Mouse (Mus musculus) left cerebral cortex, adult 9 months (tissue): ENCODE data around the gene Rps16.

Experiments
- DNase-seq, 2 experiments: peaks; one replicate each; pipeline ENCODE4 v3.0.0; 2022; ENCODE audit warnings: low spot score in 2 of 2

Gene Rps16

DNA sequence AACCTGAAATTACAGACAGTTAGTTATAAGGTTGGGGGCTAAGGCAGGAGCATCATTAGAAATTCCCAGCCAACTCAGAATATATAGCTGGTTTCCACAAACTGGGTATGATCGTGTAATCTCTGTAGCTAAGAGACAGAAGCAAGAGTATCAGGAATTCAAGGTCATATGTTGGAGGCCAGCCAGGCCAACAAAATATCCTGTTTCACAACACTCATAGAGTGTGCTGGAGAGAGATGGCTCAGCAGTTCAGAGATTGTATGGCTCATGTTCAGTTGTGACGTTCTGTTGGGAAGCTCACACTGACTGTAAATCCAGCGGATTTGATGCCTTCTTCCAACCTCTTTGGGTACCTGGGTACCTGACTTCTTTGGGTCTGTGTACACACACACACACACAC is 2.7 kb upstream of the Rps16 start:
- no peak for DNase-seq

DNA sequence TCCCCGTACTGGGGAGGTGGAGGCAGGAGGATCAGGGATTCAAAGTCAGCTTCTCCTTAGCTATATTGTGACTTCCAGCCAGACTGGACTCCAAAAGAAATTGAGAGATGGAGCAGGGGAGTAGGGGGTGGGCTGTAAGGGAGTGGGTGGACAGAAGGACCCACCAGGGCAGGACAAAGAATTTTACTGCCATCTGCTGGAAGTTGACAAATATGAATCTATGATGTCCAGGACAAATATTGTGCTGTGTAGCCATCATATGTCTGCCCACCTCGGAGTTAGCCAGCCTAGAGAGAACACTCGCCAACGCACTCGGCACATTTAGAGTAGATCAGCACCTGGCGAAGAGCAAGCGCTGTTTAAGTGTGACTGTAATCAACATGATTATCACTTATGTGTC is 1.9 kb upstream of the Rps16 start:
- DNase-seq, result no peak

DNA sequence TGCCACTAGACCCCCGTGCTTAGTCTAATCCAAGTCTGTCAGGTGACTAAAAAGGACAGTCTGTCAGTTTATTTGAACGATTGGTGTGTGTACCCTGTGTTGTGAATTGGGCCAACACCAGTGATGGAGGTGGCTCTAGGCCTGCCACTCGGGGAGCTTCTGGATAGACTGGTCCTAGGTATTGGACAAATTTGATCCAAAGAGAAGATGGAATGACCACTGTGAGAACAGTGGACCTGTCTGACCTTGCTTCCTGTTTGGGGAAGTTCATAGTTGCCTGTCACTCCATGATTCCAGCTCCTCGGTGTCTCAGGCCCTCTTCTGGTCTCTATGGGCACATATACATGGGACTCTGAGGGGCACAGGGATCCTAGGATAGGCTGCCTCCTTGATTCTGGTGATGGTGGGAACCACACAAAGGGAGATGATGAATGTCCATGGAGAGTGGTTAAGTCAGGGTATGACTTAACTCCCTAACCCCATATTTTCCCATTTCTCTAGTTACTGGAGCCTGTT is 1.3 kb downstream of the Rps16 start:
- DNase-seq, result no peak

DNA sequence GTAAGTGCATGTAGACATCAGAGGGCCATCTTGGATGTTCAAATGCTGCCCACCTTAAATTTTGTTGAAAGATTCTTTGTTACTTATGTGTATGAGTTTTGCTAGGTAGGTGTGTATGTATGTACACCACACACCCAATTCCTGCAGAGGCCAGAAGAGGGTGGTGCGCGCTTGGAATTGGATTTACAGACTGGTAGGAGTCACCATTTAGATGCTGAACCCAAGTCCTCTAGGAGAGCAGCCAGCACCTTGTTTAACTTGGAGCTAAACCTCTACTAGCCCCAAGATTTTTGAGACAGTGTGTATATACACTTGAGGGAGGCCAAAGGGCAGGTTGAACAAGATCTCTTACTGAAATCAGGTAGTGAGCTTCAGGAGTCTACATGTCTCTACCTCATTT is 2.8 kb downstream of the Rps16 start:
- DNase-seq, result no peak

DNA sequence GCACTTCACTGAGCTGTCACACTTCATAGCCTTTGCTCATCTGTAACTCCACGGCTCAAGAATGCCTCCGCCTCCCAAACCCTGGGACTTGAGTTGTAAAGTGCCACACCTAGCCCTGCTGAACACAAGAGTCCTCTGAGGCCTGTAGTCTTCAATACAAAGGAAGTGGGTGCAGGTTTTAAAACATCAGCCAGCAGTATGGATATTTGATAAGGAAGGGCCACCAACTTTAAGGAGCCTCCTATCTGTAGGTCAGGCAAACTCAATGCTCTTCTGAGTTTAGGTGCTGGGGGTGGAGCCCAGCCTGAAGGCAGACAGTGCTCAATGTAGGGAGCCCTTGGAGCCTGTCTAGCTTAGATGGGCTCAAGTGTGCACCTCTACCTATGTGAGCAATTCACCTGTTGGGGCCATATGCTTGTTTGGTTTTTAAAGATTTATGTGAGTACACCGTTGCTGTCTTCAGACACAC is 3.7 kb downstream of the Rps16 start:
- DNase-seq, result no peak

DNA sequence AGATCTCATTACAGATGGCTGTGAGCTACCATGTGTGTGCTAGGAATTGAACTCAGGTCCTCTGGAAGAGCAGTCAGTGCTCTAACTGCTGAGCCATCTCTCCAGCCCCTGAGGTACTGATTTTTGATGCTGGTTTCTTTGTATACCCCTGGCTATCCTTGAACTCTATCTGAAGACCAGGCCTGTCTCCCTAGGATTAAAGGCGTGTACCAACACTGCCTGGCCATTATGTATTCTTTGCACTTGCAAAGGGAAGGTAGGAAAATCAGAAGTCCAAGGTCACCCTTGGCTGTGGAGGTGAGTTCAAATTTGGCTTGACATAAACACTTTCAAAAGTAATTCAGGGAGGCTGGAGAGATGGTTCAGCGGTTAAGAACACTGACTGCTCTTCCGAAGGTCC is 4.1 kb downstream of the Rps16 start:
- DNase-seq, result no peak

DNA sequence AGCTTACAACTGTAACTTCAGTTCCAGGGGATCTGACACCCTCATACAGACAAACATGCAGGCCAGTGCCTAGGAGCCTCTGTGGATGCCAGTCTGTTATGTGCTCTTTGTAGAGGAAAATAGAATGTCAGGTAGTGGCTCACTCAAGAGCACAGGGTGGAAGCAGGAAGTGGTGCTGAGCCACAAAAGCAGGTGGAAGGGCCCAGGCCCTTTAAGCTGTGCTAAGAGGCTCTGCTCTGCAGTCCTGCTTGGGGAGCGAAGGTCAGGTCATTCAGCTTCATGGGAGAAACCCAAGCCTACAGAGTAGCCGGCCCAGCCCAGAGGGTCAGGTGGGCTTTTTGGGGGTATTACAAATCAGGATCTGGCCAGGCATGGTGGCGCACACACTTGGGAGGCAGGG is 4.8 kb downstream of the Rps16 start:
- DNase-seq, result no peak

DNA sequence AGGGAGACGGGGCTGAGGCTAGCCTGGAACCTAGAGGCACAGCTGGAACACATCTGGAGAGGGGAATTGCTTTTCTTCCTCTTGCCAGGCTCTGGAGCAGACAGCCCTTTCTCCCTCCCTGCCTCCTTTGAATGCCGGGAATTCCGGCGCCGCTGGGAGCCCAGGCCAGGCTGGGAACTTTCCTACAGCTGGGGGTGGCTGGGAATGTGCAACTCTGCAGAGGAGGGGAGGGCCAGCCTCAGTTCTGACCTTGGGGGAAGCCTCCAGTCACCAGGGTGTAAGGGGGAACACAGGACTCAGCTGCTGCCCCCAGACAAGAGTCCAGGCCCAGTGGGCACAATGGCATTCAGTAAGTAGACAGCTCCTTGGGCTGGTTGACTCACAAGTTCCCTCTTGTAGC is 6.5 kb downstream of the Rps16 start:
- no peak for DNase-seq

DNA sequence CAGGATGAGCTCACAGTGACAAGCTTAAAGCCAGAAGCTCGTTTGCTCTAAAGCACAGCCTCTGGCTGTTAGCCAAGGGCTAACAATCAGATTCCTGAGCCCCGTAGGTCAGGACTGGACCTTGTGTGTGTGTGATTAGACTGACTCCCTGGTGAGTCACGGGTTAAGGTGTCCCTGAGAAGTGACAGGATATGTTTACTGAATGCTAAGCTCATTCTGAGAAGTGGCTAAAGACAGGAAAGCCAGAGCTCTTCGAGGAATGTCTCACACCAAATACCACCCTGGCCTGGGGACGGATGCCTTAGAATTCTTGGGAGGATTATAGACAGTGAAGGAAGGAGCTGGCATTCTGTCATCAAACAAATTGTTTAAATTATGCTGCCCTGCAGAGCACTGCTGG is 7.5 kb downstream of the Rps16 start:
- no peak for DNase-seq

DNA sequence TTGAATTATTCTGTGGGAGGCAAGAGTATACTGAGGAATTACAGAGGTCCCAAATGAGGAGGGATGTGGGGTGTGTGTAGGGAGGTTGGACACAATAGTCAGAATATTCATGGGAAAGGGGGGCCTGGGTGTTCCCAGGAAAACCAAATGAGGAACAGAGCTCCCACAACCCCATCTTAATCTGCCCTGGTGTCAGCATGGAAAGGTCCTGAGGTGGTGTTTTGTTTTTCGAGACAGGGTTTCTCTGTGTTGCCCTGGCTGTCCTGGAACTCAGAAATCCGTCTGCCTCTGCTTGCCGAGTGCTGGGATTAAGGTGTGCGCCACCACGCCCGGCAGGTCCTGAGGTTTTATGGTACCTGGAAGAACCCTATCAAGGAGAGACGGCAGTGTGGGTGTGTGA is 8.0 kb downstream of the Rps16 start:
- no peak for DNase-seq

DNA sequence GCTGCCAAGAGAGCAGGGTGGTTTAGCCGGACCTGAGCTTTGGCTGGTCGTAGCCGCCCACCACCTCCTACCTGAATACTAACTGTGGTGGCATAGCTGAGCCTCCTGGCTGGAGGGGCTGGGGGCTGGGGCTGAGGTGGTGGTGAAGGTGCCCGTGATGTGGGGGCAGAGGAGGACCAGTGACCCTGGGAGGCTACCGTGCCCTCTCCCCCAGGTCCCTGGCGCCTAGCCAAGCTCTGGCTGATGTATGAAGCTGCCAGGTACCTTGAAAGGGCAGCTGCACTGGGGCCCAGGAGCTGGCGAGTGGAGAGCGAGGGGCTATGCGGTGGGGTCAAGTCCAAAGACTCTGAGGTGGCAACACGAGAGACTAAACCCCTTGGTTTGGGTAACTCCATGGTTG is 9.4 kb downstream of the Rps16 start:
- no peak for DNase-seq

DNA sequence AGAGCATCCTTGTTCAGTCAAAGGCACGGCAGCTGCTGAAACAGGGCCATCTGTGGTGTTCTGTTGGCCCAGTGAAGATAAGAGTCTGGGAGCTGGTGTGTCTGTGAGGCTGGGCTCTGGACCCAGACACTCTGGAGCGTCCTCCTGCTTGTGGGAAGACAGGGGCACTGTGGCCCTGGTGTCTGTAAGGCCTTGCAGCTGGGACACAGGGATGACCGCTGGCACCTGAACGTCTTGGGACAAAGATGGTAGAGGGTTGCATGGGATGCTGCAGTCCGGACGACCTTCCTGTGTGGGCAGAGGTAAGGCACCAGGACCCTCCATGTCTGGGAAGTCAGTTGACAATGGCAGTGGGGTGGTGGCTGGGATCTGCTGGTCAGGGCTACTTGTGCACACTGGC is 9.8 kb downstream of the Rps16 start:
- no peak for DNase-seq

DNA sequence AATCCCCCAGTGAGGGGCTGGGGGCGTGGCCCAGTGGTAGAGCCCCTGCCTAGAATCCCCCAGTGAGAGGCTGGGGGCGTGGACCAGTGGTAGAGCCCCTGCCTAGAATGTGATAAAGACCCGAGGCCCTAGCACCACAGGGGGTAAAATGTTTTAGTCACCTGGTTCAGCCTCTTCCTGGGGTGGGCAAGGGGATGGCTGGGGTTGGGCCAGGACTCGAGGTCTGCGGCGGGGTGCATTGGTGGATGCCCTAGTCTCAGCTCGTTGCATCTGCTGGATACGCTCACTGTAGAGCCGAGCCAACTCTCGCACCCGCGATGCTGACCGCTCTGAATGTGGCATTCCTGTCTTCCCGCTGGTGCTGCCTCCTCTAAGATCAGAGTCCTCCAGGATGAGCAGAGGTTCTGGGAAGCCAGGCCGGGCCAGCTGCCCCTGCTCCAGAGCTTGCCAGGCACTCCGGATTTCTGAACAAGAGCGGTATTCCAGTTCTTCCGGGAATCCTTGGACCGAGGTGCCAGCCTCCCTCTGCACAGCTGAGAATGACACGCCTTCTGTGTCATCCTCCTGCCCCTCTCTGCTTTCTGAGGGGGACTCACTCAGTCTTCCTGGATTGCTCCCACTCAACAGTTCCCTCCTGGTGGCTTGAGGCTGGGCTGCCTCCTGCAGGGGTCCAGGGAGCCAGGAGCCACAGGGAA is 11.3 kb downstream of the Rps16 start:
- DNase-seq, result no peak

DNA sequence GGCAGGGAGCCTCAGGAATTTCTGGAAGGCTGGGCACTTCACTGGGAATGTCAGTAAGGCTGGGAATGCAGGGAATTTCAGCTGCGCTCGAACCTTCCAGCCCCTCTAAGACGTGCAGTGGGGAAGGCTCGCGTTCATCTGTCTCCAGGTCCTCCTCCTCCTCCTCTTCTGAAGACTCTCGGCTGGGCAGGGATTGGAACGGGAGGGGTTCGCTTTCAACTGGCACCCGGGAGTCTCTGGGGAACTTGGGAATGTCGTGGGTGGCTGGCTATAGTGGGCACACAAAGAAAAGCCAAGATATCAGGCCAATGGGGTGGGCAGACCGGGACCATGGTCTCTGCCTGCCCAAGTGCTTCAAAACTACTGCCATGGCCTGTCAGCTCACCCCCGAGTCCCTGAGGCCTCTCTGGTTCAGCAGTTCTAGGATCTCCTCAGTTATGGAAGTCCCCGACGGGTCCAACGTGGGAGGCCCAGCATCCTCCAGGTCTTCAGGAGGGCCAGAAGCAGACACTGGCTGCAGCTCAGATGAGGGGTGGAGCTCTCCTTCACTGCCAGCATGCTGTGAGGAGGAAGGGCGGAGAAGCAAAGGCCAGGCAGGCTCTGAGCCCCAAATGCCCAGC is 12.1 kb downstream of the Rps16 start:
- no peak for DNase-seq

DNA sequence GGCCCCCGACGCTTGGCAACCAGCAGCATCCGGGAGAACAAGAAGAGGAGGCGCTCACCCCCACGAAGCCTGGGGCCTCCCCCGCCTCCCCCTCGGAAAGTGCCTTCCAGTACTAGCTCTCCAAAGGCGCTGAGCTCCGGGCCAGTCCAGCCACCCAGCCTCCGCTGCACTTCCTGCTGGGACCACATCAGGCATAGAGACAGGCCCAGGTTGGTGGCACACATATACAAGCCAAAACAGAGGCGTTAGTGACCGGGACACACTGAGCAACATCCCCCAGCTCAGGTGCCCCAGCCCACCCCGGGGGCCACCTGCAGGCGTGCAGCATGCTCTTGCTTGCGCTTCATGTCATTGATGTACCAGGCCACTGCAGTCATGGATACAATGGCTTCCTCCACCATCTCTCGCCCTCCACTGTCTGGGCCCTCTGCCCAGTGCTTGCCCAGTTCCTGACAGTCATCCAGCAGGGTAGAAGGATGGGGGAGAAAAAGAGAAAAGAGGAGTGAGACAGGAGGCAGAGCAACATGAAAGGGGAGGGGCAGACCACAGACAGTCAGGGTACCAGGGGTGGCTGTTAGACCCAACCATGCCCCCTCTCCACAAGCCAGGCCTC is 17.3 kb downstream of the Rps16 start:
- no peak for DNase-seq

DNA sequence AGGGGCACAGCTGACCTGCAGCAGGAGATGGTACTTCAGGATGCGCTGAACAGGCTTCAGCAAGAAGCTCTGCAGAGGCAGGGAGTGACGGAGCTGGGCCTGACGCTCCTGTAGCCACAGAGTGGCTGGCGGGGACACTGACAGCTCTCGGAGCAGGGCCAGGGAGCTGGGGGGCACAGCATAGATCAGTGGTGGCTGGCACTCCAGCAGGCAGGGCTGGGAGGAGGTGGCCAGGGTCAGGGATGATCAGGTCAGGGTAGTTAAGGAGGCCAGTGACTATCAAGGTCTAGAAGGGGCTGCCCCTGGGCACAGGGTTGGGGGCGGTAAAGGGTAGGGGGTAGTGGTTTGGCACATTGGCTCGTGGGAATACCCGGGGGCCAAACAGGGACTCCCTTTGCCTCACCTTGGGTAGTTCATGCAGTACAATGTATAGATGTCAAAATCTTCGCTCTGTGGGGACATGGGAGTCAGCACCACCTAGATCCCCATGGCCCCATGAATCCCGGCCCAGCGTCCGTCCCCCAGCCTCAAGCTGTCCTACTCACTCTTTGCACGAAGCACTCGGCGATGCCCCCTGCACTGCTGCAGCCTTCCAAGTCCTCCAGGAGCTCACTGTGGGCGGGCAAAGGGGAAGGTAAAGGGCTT is 17.9 kb downstream of the Rps16 start:
- no peak for DNase-seq

DNA sequence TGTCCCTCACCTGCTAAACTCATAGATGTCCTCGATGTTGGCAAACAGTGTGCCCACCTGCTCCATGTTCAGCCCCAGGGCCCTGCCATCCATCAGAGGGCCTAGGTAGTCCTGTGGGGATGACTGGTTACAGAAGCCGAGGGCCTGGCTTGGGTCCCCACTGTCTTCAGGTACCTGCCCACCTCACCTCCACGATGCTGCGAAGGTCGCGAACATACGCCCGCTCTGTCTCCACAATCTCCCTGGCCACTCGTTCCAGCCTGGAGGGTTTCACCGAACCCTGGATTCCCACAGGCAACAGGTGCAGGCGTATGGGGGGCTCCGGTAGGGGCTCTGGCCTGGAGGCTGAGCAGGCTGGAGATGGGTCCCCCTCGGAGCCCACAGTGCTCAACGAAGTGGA is 19.6 kb downstream of the Rps16 start:
- no peak for DNase-seq

DNA sequence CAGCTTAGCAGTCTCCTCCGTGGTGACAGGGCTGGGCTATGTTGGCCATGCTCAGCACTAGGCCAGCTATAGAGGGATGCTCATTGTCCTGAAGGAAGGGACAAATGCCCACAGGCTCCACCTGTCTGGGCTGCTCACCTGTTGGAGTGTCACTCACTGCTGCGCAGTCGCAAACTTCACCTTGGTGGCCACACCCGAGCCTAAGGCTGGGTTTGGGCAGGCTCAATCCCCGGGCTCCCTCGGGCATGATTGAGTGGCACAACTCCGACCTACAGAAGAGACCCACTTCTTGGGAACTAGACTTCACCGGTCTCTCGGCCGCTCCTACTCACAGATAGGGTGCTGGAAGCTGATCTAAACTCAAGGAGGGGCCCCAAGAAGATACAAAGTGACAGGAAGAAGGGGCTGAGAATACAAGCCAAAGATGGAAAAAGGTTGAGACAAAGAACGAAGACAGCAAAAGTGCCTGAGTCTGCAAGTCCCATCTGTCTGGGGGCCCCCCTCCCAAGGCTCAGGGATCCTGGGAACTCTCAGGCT is 20.6 kb downstream of the Rps16 start:
- DNase-seq, result no peak

DNA sequence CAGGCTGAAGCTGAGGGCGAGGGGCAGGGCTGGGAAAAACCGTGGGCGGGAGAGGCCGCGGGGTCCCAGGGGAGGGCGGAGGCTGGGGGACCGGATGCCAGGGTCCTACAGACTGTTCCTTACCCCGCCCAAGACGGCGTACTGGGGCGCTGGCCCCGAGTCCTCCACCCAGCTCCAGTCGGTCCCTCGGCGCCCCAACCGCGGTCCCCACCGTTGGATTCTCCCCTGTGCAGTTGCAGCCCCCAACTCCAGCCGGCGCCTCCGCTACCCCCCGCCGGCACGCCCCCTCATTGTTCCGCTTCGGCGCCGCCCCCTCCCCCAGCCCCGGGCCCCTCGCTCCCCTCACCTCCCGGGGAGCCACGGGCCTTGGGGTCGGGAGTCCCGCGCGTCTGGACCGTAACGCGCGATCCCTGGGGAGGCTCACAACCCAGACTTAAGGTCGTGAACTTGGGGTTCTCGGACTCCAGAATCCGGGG is 21.1 kb downstream of the Rps16 start:
- no peak for DNase-seq

DNA sequence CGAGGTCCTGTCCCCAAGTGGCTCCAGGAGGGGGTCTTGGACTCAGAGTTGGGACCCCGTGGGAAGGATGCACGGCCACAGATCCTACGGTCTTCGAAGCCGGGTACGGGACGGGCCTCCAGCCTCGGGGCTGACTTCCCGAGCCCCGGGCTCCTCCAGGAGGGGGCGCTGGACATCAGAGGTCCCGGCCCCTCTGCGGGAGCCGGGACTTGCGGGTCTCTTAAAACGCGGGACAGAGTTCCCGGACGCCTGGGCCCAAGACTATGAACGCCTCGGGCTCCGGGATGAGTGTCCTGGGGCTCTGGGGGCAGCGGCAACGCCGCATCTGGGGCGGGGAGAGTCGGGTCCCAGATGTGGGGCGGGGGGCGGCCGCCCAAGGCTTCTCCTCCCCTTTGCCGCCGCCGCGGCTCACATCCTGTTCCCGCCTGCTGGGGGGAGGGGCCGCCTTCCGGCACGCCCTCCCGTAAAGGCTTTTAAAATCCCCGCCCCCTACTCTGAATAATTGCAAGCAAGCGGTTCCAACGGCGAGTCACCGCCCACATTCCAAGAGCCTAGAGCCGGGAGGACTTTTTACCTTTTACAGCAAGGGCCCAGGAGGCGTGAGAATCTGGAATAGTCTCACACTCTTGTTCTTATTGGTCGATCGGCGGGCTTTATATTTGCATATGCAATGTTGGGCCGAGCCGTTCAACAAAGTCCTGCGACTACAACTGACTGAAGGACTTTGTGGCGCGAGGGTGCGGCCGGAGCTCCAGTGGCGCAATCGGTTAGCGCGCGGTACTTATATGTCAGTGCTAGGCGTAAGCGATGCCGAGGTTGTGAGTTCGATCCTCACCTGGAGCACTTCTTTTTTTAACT is 22.0 kb downstream of the Rps16 start, which contains the start of gene Plekhg2:
Gene Plekhg2, minus strand, starts transcription at position 349 of the 858 bp plus-strand sequence.
- peak; percentile 90 to 98 for DNase-seq

DNA sequence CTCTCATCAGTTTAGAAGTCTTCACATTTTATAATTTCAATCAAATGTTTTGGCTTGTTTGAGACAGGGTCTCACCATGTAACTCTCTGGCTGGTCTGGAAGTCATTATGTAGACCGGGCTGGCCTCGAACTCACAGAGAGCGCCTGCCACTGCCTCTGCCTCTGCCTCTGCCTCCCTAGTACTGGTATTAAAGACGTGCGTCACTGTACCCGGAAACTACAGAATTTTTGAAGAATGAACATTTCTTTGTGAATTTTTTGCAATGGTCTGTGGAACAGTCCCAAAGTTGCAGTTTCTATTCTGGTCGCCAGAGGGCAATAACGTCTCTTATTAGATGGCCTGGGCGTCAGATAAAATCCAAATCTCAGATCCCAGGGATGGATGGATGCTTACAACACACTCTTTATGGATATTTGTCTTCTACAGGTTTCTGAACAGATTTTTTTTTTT is 22.7 kb downstream of the Rps16 start:
- peak in 1 of 2 experiments; percentile 85 for DNase-seq
